Mouse (Mus musculus) neutrophil, adult 59 days (primary cell): ENCODE measurements around the gene Acaa1b. TPM values are rescaled to one million over a fixed set of nuclear protein-coding genes. Genes with fewer than 3 reads are reported as not detected.

ENCODE experiments used
- total RNA-seq, 2 experiments: library from RNA; stranded (reverse); gene quantifications; 1 replicate in 1 of 2; 2 replicates in 1 of 2; pipeline ENCODE4 v1.2.4; 2023

The Acaa1b gene
- total RNA-seq: under 1 TPM; 0.42 to 0.82 TPM

DNA sequence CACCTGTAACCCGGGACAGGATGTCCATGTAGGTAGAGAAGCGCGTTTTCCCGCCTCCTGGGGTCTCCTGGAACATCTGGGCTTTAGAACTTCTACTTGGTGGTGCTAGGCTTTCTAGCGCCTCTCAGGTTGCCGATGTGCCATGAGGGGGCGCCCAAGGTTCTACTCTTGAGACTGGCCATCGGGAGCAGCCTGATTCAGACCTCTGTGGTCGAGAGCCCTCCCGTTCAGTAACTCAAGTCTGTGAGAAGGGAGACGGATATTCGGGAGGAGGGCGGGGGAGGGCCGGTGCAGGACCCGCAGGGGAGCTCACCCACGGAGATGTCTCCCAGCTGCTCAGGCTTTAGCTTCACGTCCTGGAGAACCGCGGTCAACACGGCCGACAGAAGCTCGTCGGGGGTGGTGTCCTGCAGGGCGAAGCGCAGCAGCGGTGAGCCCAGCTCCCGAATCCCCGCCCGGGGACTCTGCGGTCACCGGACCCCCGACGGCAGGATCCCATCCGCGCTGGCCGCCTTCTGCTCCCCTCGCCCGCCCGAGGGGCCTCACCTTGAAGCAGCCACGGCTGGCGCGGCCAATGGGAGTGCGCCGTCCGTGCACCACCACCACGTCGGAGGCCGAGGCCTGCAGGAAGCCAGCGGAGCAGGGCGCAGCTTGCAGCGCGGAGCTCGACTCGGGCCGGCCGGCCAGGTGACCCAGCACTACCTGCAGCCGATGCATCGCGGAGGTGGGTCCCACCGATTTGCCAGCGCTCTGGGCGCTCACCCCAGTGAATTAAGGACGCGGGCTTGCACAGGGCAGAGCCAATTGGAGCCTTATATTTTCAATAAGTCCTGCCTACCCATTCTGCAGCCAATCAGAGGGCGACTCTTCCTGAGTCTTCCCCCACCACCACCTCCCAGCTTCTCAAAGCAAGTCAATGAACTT, at the start of gene Acaa1b:
Gene Acaa1b, minus strand, starts transcription at position 816 of the 924 bp plus-strand sequence.

DNA sequence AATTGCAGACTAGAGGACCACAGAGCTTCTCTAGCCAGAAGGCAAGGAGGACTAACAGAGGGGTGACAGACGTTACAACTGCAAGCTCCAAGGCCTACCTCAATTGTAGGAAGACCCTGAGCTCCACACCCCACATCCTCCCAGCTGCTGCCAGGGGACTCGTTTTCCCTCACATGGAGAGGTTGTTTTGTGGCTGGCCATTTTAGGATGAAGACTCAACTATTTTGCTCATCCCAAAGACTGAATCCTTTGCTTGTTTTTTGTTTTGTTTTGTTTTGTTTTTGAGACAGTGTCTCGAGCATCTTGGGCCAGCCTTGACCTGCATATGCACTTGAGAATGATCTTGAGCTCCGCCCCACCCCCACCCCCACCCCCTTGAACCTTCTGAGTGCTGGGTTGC, 2.0 kb upstream of the Acaa1b start, which contains the start of gene Gm47289:
Gene Gm47289, plus strand, starts transcription at position 301 of the 400 bp plus-strand sequence.

DNA sequence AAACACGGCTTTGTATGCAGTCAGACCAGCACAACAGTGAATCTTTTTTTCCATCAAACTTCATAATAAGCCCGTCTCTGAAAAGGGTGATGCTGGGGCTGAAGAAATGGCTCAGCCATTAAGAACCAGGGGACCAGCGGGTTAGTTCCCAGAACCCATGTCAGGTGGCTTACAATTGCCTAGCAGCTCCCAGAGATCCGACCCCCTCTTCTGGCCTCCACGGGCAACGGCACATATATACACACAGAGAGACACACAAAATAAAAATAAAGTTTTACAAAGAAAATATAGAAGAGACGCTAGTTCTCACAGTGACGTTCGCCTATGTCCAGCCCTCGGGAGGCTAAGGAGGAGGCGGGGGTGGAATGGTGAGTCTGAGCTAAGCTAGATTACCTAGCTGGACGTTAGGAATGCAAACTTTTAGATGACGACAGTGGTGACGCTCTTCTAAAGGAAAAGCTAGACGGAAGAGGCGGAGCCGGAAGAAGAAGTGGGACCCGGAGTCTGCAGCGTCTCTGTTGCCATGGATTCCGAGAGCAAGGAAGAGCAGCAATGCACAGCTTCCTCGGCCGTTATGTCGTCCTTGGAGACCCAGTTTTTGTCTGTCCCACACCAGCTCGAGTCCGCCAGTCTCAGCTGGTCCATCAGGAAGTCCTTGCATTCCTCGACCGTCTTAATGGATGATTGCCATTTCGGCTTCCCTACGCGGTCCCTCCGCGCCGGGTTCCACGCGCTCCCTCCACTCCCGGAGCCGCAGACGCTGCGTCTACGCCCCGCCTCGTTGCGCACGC, 54.7 kb downstream of the Acaa1b start, which contains the start of gene Dlec1:
Gene Dlec1, plus strand, starts transcription at position 487 of the 791 bp plus-strand sequence.

Other genes with a start within 250 kb of the Acaa1b start
- gene Ctdspl, start 230.6 kb downstream of the Acaa1b start, total RNA-seq: 10 to 100 TPM; 22.5 to 23.4 TPM
- 10 to 100 TPM; 36.7 to 39.4 TPM for gene Vill, start 104.3 kb downstream of the Acaa1b start, total RNA-seq
- gene Plcd1, start 63.6 kb downstream of the Acaa1b start, total RNA-seq: 1 to 10 TPM; 1.2 to 1.5 TPM
- gene Dlec1, start 54.6 kb downstream of the Acaa1b start, total RNA-seq: not detected
- gene Gm47289, start 2.1 kb upstream of the Acaa1b start, total RNA-seq: not detected
- gene Slc22a13, start 52.0 kb upstream of the Acaa1b start, total RNA-seq: not detected
- 10 to 100 TPM; 23.8 to 24.9 TPM for gene Oxsr1, start 165.3 kb upstream of the Acaa1b start, total RNA-seq
- 10 to 100 TPM; 44.5 to 55.5 TPM for gene Acaa1a, start 182.6 kb upstream of the Acaa1b start, total RNA-seq
- gene Myd88, start 184.3 kb upstream of the Acaa1b start, total RNA-seq: 10 to 100 TPM; 81.8 to 86.1 TPM
- 1 to 10 TPM in 1 of 2 experiments, under 1 TPM in 1; 0.99 to 1.6 TPM for gene Xylb, start 200.3 kb upstream of the Acaa1b start, total RNA-seq
- not detected for gene Slc22a14, start 208.5 kb upstream of the Acaa1b start, total RNA-seq
- 1 to 10 TPM; 1.6 to 2.0 TPM for gene Acvr2b, start 245.0 kb upstream of the Acaa1b start, total RNA-seq